Mouse (Mus musculus) neural tube, postnatal 0 days (tissue): ENCODE measurements around the gene Gm17387. TPM values are rescaled to one million over a fixed set of nuclear protein-coding genes. Genes with fewer than 3 reads are reported as not detected.

Experiments
- polyA plus RNA-seq: library from polyadenylated mRNA; unstranded; fragments of >200 nt; fragmentation: Nextera tagmentation; extraction: Ambion mirVana; gene quantifications from 2 replicates; pipeline ENCODE4 v1.2.1, GENCODE M21; 2015

Gm17387 gene
- not detected in 2 replicates for polyA plus RNA-seq

DNA sequence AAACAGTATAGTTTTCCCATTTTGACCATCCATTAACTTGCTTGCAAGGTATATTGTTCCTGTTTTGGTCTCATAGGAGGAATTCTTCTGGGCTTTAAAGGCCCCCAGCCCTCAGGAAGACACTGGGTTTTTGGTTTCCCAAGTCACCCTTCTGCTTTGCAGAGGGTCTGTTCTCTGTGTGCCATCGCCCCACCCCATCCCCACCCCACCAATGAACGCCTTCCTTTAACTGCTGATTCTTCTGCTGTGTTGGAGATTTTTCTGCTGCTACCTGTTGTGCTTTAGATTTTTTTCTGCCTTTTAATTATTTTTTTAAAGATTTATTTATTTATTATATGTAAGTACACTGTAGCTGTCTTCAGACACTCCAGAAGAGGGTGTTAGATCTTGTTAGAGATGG is at the start of gene Gm17387:
Gene Gm17387 (plus strand): TSS at position 301 of the 400 bp plus-strand sequence.

DNA sequence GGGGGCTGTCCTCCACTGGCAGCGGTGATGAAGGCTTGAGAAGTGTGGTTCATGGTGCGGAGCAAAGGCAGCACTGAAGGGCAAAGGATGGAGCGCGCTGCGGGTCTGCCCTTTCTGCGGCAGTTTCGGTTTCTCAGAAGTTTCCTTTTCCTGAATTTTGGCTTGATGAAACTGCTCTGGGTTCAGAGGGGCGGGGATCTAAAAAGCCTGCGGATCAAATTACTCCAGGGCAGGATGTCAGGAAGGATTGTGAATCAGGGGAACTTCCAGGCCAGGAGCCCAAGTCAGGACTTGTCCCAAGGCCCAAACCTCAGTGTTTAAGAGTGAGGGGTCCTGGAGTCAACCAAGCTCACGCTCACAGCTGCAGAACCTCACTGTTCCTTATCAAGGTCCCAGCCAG is 18.3 kb upstream of the Gm17387 start, which contains the start of gene Ifitm3:
Gene Ifitm3 (minus strand): TSS at position 178 of the 400 bp plus-strand sequence.

GRCm38 (mm10) chr7:141017824-141018223 is 11.1 kb upstream of the Gm17387 start, which contains the start of gene Ifitm6:
Gene Ifitm6 (minus strand): TSS chr7:141017924.

DNA sequence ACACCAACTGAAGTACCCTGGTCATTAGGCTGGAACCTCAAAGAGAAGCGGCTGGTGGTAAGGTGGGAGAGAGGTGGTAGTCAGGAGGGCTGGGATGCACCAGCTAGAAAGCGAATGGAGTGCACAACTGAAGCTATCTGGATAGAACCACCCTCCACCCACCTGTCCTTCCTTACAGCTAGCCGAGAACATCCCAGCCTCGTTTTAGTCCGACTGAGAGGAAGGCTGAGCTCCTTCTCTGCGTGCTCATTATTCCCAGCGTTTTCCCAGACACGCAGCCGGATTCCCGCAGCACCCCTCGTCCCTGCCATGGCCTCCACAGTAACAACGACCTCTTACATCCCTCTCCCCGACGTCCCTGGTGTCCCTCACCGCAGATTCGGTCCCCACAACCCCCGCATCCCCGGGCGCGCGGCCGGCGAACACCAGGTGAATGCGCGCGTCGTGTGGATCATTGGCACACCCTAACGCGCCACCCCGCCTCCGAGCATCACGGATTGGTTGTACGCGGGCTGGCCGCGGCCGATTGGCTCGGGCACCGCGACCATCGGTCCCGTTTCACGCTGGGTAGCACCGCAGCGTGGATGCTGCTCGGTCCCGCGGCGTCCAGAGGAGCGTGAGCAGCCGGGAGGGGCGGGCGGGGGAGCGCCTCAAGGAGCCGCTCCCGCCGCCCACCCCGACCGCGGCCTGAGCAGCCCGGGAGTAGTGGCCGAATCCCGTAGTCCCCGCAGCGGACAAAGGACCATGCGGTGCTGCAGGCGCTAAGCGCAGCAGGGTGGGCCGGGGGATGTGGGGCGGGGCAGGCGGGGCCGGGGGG is 31.7 kb downstream of the Gm17387 start, which contains the start of gene B4galnt4:
Gene B4galnt4 (plus strand): TSS at position 679 of the 817 bp plus-strand sequence.

DNA sequence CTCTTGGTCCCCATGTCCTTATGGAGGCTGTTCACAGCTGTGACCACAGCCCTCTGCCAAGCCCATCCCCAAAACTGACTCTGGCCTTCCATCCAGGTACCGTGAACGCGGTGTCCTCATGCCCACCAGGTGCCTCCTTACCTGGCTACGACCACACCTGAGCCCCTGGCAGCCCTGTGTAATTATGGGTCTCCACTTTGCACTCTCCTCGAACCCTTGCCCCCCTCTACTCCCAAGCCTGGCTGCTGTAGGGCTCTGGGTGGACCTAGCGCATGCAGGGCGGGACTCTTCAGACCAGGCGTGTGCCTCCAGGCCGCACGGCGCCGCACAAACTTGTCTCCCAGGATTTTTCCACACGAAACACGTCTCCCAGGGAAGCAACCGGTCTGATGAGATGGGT is 48.9 kb downstream of the Gm17387 start, which contains the start of gene Pkp3:
Gene Pkp3 (plus strand): TSS at position 378 of the 400 bp plus-strand sequence.

Other genes starting within 250 kb of the Gm17387 start
- 0.52 and 0.67 TPM in 2 replicates for gene Syce1, start 241.3 kb upstream of the Gm17387 start, polyA plus RNA-seq
- 22.0 and 25.1 TPM in 2 replicates for gene Zfp941, start 207.0 kb upstream of the Gm17387 start, polyA plus RNA-seq
- gene Urah, start 194.1 kb upstream of the Gm17387 start, polyA plus RNA-seq, result 0.46 and 1.5 TPM in 2 replicates
- gene Scgb1c1, start 183.6 kb upstream of the Gm17387 start, polyA plus RNA-seq, result not detected in 2 replicates
- 0.22 and 0.36 TPM in 2 replicates for gene Odf3, start 181.3 kb upstream of the Gm17387 start, polyA plus RNA-seq
- gene Gm45785, start 172.8 kb upstream of the Gm17387 start, polyA plus RNA-seq, result 0.34 TPM in 1 of 2 replicates, not detected in the other
- gene Ric8a, start 172.2 kb upstream of the Gm17387 start, polyA plus RNA-seq, result 78.6 and 85.7 TPM in 2 replicates
- gene Bet1l, start 171.6 kb upstream of the Gm17387 start, polyA plus RNA-seq, result 60.4 and 62.6 TPM in 2 replicates
- 242 and 248 TPM in 2 replicates for gene Psmd13, start 147.2 kb upstream of the Gm17387 start, polyA plus RNA-seq
- gene Sirt3, start 146.8 kb upstream of the Gm17387 start, polyA plus RNA-seq, result 82.3 and 96.7 TPM in 2 replicates
- 2.2 and 3.0 TPM in 2 replicates for gene Cox8b, start 128.7 kb upstream of the Gm17387 start, polyA plus RNA-seq
- 1.2 TPM in 2 replicates for gene Nlrp6, start 108.2 kb upstream of the Gm17387 start, polyA plus RNA-seq
- 7.1 and 7.4 TPM in 2 replicates for gene Pgghg, start 87.7 kb upstream of the Gm17387 start, polyA plus RNA-seq
- gene Ifitm5, start 78.8 kb upstream of the Gm17387 start, polyA plus RNA-seq, result 1.3 and 2.4 TPM in 2 replicates
- gene Gm45717, start 73.2 kb upstream of the Gm17387 start, polyA plus RNA-seq, result not detected in 2 replicates
- 257 and 296 TPM in 2 replicates for gene Ifitm2, start 73.1 kb upstream of the Gm17387 start, polyA plus RNA-seq
- 43.2 and 67.3 TPM in 2 replicates for gene Ifitm1, start 61.9 kb upstream of the Gm17387 start, polyA plus RNA-seq
- 166 and 167 TPM in 2 replicates for gene Ifitm3, start 18.4 kb upstream of the Gm17387 start, polyA plus RNA-seq
- gene Ifitm6, start 11.2 kb upstream of the Gm17387 start, polyA plus RNA-seq, result 4.0 and 4.5 TPM in 2 replicates
- gene B4galnt4, start 32.0 kb downstream of the Gm17387 start, polyA plus RNA-seq, result 38.2 and 39.6 TPM in 2 replicates
- gene Pkp3, start 49.1 kb downstream of the Gm17387 start, polyA plus RNA-seq, result 0.28 TPM in 1 of 2 replicates, not detected in the other
- 2.2 and 3.4 TPM in 2 replicates for gene Sigirr, start 71.4 kb downstream of the Gm17387 start, polyA plus RNA-seq
- 0.22 and 0.51 TPM in 2 replicates for gene Ano9, start 88.7 kb downstream of the Gm17387 start, polyA plus RNA-seq
- gene Ptdss2, start 93.3 kb downstream of the Gm17387 start, polyA plus RNA-seq, result 79.0 and 88.5 TPM in 2 replicates
- 56.1 and 58.4 TPM in 2 replicates for gene Rnh1, start 143.7 kb downstream of the Gm17387 start, polyA plus RNA-seq
- gene Hras, start 164.9 kb downstream of the Gm17387 start, polyA plus RNA-seq, result 234 and 238 TPM in 2 replicates
- 4.5 and 5.7 TPM in 2 replicates for gene Lrrc56, start 165.0 kb downstream of the Gm17387 start, polyA plus RNA-seq
- gene Lmntd2, start 184.9 kb downstream of the Gm17387 start, polyA plus RNA-seq, result 0.18 and 0.44 TPM in 2 replicates
- 18.2 and 21.4 TPM in 2 replicates for gene Rassf7, start 186.7 kb downstream of the Gm17387 start, polyA plus RNA-seq
- 32.1 and 33.6 TPM in 2 replicates for gene Phrf1, start 199.7 kb downstream of the Gm17387 start, polyA plus RNA-seq
- 4.4 and 5.6 TPM in 2 replicates for gene Irf7, start 237.3 kb downstream of the Gm17387 start, polyA plus RNA-seq
- 0.20 TPM in 1 of 2 replicates, not detected in the other for gene Cdhr5, start 247.7 kb downstream of the Gm17387 start, polyA plus RNA-seq